Mouse (Mus musculus) erythroblast, embryonic 14.5 days (primary cell): ENCODE data around the gene Rptor. TPM values are rescaled to one million over a fixed set of nuclear protein-coding genes. Genes with fewer than 3 reads are reported as not detected.

Experiments used
- H3K27me3 ChIP-seq: 2 replicates; pipeline ENCODE4 v1.6.1; 2012; ENCODE audit warnings: inconsistent platforms; ENCODE audit not compliant: control insufficient read depth
- H3K36me3 ChIP-seq: 2 replicates; pipeline ENCODE4 v1.6.1; 2012; ENCODE audit warnings: mild to moderate bottlenecking, inconsistent platforms; ENCODE audit not compliant: control insufficient read depth
- H3K4me1 ChIP-seq: 2 replicates; pipeline ENCODE4 v1.6.1; 2012; ENCODE audit warnings: inconsistent platforms; ENCODE audit not compliant: control insufficient read depth
- H3K4me3 ChIP-seq: replicated peaks from 2 replicates; pipeline ENCODE3; 2012; ENCODE audit warnings: moderate library complexity, mild to moderate bottlenecking, inconsistent platforms
- H3K9me3 ChIP-seq: 2 replicates; pipeline ENCODE4 v1.6.1; 2012; ENCODE audit warnings: low read length, inconsistent platforms, mixed read lengths; ENCODE audit not compliant: control insufficient read depth
- GATA1 ChIP-seq: IDR thresholded peaks from 2 replicates; pipeline ENCODE4 v1.6.1; 2012; ENCODE audit warnings: low read length, inconsistent platforms, mixed read lengths
- TAL1 ChIP-seq: IDR thresholded peaks from 3 replicates; pipeline ENCODE4 v1.6.1; 2012; ENCODE audit warnings: low read length, inconsistent platforms, mixed read lengths
- polyA plus RNA-seq: library from polyadenylated mRNA; stranded (reverse); fragments of >175 nt; gene quantifications from 2 replicates; pipeline ENCODE4 v1.2.3, GENCODE M21; 2012

The Rptor gene
- polyA plus RNA-seq, 1 experiment, result 1.5 TPM

DNA sequence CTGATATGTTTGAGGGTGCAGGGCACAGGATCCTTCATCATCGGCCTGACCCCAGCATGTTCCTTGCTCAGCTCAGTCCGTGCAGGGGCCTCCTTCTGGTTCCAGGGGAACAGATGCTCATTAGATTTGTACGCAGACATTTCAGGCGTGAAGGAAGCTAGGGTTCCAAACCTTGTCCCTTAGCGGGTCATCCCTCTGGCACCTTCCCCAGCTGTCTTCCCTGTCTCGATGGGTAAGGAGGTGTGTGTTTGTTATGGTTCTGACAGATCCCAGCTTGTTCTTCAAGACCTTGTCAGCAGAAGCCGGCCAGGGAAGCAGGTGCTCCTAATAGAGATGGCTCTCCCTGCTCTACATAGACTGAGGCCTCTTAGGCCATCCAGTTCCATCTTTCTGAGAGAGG lies 37.7 kb upstream of the Rptor start:
- no peaks in the 10 kb centered on the region for H3K36me3 ChIP-seq
- no peak for TF ChIP-seq TAL1
- no peak for TF ChIP-seq GATA1
- H3K9me3 ChIP-seq, result no peaks in the 10 kb centered on the region
- no peaks in the 10 kb centered on the region for H3K4me1 ChIP-seq
- H3K4me3 ChIP-seq, result no peak overlapping the region
- peaks cover 20% of the 10 kb centered on the region for H3K27me3 ChIP-seq

DNA sequence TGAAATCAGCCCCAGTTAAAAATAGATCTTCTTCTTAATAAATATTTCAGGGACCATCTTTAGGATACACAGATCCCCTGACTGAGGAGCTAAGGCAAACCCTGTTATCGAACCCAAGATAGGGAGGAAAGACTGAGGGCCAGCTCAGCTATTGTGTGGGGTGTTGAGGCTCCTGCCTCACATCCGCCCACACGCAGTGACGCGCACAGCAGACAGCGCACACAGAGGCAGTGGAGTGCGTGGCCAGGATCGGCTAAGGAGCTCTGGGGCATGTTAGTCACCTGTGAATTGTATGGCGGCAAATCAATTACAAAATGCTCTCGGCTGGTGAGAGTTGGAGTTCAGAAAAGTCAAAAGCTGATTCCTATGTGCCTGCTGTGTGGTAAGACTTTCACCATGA lies 37.0 kb upstream of the Rptor start:
- peaks cover 19% of the 10 kb centered on the region for H3K27me3 ChIP-seq
- TF ChIP-seq GATA1 (no peak), TAL1 (no peak)

DNA sequence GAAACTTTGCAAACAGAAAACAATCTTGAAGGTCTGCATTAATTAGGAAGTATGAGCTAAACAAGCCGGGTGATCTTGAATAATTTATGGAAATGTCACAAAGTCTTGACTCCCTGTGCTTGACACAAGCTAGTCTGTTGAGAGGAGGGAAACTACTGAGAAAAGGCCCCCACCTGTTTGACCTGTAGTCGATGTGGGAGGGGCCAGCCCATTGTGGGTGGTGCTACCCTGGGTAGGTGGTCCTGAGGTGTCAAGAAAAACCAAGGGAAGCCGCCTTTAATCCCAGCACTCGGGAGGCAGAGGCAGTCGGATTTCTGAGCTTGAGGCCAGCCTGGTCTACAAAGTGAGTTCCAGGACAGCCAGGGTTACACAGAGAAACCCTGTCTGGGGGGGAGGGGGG lies 36.5 kb upstream of the Rptor start:
- Histone ChIP-seq H3K4me1 (no peaks in the 10 kb centered on the region), H3K9me3 (no peaks in the 10 kb centered on the region), H3K4me3 (no peak overlapping the region), H3K27me3 (peaks cover 19% of the 10 kb centered on the region), H3K36me3 (no peaks in the 10 kb centered on the region)
- TF ChIP-seq GATA1 (no peak), TAL1 (no peak)

More for the DNA sequence above, 37.0 kb upstream of the Rptor start:
- Histone ChIP-seq H3K4me1 (no peaks in the 10 kb centered on the region), H3K9me3 (no peaks in the 10 kb centered on the region), H3K4me3 (no peak overlapping the region), H3K36me3 (no peaks in the 10 kb centered on the region)

GRCm38 (mm10) chr11:119572316-119573010 lies 30.2 kb upstream of the Rptor start:
- Histone ChIP-seq H3K9me3 (no peaks in the 10 kb centered on the region), H3K4me3 (no peak overlapping the region), H3K36me3 (no peaks in the 10 kb centered on the region), H3K4me1 (no peaks in the 10 kb centered on the region), H3K27me3 (peaks cover 2% of the 10 kb centered on the region; the same call in 1 of the 2 replicates)
- no peak for TF ChIP-seq GATA1
- no peak for TF ChIP-seq TAL1

DNA sequence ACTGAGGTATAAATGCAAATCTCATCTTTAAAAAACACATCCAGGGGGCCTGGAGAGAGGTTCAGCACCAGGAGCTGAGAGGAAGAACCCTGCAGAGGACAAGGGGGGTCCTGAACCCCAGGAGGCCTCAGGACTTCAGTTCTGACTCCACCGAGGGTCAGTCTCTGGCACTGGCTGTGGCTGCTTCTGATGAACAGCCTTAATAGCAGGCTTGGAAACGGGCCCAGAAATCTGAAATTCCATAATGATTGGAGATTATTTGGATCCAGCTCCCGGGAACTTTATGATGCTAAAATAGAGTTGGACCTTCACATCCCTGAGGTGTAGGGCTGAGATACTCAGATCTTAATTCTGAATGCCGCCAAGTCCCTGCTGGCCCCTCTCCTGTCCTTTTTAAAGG lies 25.9 kb upstream of the Rptor start:
- H3K9me3 ChIP-seq, result no peaks in the 10 kb centered on the region
- no peak for TF ChIP-seq GATA1
- TF ChIP-seq TAL1, result no peak
- H3K27me3 ChIP-seq, result peaks cover 2% of the 10 kb centered on the region; the same call in 1 of the 2 replicates
- H3K36me3 ChIP-seq, result no peaks in the 10 kb centered on the region
- no peak overlapping the region for H3K4me3 ChIP-seq
- no peaks in the 10 kb centered on the region for H3K4me1 ChIP-seq

DNA sequence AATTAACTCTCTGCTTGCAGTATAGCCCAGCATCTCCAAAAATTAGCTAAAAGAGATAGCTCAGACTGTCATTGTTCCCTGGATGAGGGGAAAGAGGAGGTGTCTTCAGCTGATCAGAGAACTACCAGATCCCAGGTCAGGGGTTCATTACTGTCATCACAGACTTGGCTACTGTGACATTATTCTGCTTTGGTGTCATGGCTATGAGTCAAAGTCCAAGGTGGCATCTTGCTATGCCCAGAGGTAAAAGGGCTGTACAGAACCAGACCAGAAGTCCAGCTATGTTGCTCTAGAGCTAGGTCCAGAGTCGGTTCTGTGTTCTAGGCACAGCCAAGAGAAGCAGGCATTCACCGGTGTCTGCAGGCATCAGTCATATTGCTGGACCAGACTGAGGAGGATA lies 25.0 kb upstream of the Rptor start:
- H3K27me3 ChIP-seq, result peaks cover 2% of the 10 kb centered on the region; the same call in 1 of the 2 replicates
- TF ChIP-seq TAL1 (no peak), GATA1 (no peak)
- H3K36me3 ChIP-seq, result no peaks in the 10 kb centered on the region
- H3K4me1 ChIP-seq, result no peaks in the 10 kb centered on the region
- no peaks in the 10 kb centered on the region for H3K9me3 ChIP-seq
- H3K4me3 ChIP-seq, result no peak overlapping the region

GRCm38 (mm10) chr11:119586511-119586910 lies 16.2 kb upstream of the Rptor start:
- no peak for TF ChIP-seq TAL1
- TF ChIP-seq GATA1, result no peak
- H3K27me3 ChIP-seq, result peaks cover 20% of the 10 kb centered on the region

DNA sequence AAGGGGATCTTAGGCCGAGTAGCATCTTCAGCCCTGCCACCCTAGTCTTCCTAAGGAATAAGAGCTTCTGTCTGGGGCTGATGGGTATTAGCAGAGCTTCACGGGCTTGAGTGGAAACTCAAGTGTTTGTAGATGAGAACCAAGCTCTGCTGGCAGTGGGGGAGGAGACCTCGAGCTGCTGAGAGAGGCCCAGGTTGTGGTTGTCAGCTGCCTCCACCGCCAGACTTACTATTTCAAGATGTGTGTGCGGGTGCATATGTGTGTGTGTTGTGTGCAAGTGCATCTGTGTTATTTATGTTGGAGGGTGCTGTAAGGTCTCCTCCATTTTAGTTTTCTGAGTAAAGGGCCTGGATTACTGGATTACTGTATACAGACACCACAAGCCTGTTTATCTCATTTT lies 15.6 kb upstream of the Rptor start:
- no peaks in the 10 kb centered on the region for H3K36me3 ChIP-seq
- H3K4me1 ChIP-seq, result no peaks in the 10 kb centered on the region
- no peak overlapping the region for H3K4me3 ChIP-seq
- H3K27me3 ChIP-seq, result peaks cover 24% of the 10 kb centered on the region
- H3K9me3 ChIP-seq, result no peaks in the 10 kb centered on the region
- no peak for TF ChIP-seq GATA1
- TF ChIP-seq TAL1, result no peak

More at GRCm38 (mm10) chr11:119586511-119586910, 16.2 kb upstream of the Rptor start:
- no peak overlapping the region for H3K4me3 ChIP-seq
- no peaks in the 10 kb centered on the region for H3K36me3 ChIP-seq
- no peaks in the 10 kb centered on the region for H3K9me3 ChIP-seq
- no peaks in the 10 kb centered on the region for H3K4me1 ChIP-seq

GRCm38 (mm10) chr11:119589242-119589641 lies 13.5 kb upstream of the Rptor start:
- no peaks in the 10 kb centered on the region for H3K9me3 ChIP-seq
- no peaks in the 10 kb centered on the region for H3K36me3 ChIP-seq
- peaks cover 40% of the 10 kb centered on the region for H3K27me3 ChIP-seq
- TF ChIP-seq TAL1 (no peak), GATA1 (no peak)
- H3K4me1 ChIP-seq, result no peaks in the 10 kb centered on the region
- no peak overlapping the region for H3K4me3 ChIP-seq
